Mouse (Mus musculus): ENCODE data around the gene Krt27.

DNA sequence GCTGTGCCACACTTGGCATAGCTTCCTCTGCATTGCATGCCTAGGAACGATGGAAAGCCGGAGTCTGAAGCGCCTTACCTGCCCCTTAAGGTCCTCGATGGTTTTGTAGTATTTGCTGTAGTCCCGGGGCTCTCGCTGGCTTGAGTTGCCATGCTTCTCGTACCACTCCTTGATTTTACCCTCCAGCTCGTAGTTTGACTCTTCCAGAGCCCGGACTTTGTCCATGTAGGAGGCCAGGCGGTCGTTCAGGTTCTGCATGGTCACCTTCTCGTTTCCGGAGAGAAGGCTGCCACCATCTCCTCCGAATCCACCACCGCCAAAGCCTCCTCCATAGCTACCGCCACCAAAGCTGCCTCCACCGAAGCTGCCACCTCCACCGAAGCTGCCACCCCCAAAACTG, 37.8 kb upstream of the Krt27 start:
- TF ChIP-seq CTCF (IDR thresholded peaks at IDR 0.05; ENCODE audit: control insufficient read depth, insufficient read depth, insufficient replicate concordance, low read depth, low read length): no peak
- TF ChIP-seq POLR2A (IDR thresholded peaks at IDR 0.05; ENCODE audit: control insufficient read depth, low read depth, low read length): no peak

All from testis, adult 2 months (tissue).